Mouse (Mus musculus): Measurements from ENCODE around the gene Sapcd2.

DNA sequence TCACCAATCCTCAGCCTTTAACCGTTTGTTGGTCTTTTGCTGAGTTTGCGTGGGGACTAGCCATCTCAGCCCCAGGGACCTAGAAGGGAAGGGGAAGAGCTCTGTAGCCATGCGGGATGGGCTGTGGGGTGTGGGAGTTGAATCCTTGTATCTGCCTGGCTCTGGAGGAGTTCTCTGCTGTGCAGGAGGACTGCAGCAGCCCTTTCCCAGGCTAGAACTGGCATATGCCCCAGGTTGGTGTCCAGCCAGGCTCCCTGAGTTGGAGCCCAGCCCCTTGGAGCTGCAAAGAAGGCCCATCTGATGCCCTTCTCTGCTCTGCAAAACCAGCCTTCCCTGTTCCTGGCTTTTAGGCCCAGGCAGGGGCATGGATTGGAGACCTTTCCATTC lies 24.5 kb downstream of the Sapcd2 start:
- no peak for TF ChIP-seq POLR2A (IDR thresholded peaks at IDR 0.05; ENCODE audit: control insufficient read depth, low read depth, low read length)
- no peak for TF ChIP-seq CTCF (IDR thresholded peaks at IDR 0.05; ENCODE audit: control insufficient read depth, insufficient read depth, insufficient replicate concordance, low read depth, low read length)

All from testis, adult 2 months (tissue).